Mouse (Mus musculus) forebrain, embryonic 14.5 days (tissue): ENCODE measurements around the gene Klhl8. TPM values are rescaled to one million over a fixed set of nuclear protein-coding genes. Genes with fewer than 3 reads are reported as not detected.

Experiments
- ATAC-seq: fragments of 200-750 bp; cut with Nextera tagmentation; 2 replicates; pipeline ENCODE4 v1.8.0; 2017; ENCODE audit warnings: mild to moderate bottlenecking, moderate library complexity
- DNase-seq: peaks from one replicate; pipeline ENCODE4 v3.0.0-alpha.2; 2015; ENCODE audit warnings: low spot score
- H3K27ac ChIP-seq: fragments of 300-500 bp; sonication (generic); 2 replicates; pipeline ENCODE4 v1.5.1; 2014; ENCODE audit warnings: low read depth, mild to moderate bottlenecking, control low read depth, low read length, moderate library complexity
- H3K27me3 ChIP-seq: fragments of 300-500 bp; sonication (generic); replicated peaks from 2 replicates; pipeline ENCODE4 v1.6.1; 2014; ENCODE audit warnings: low read length, control low read depth, mixed read lengths; ENCODE audit not compliant: control insufficient read depth, insufficient read depth
- H3K36me3 ChIP-seq: fragments of 300-500 bp; sonication (generic); 2 replicates; pipeline ENCODE4 v1.6.1; 2014; ENCODE audit warnings: low read length, control low read depth; ENCODE audit not compliant: control insufficient read depth, insufficient read depth
- H3K4me1 ChIP-seq: fragments of 300-500 bp; sonication (generic); 2 replicates; pipeline ENCODE4 v1.6.1; 2014; ENCODE audit warnings: antibody characterized with exemption, low read length, control low read depth; ENCODE audit not compliant: control insufficient read depth, insufficient read depth
- H3K4me2 ChIP-seq: fragments of 300-500 bp; sonication (generic); 2 replicates; pipeline ENCODE4 v1.6.1; 2014; ENCODE audit warnings: mild to moderate bottlenecking, control low read depth, low read length
- H3K4me3 ChIP-seq: fragments of 300-500 bp; sonication (generic); 2 replicates; pipeline ENCODE4 v1.5.1; 2014; ENCODE audit warnings: low read depth, low read length, control low read depth
- H3K9ac ChIP-seq: fragments of 300-500 bp; sonication (generic); 2 replicates; pipeline ENCODE4 v1.6.1; 2014; ENCODE audit warnings: mild to moderate bottlenecking, low read length, control low read depth, moderate library complexity
- H3K9me3 ChIP-seq: fragments of 300-500 bp; sonication (generic); replicated peaks from 2 replicates; pipeline ENCODE4 v1.6.1; 2016; ENCODE audit warnings: low read length, control low read depth, mixed read lengths; ENCODE audit not compliant: control insufficient read depth
- WGBS: fragments of 180-500 bp; shearing (Covaris S2); extraction: QIAGEN DNeasy Blood & Tissue Kit; methylation state at CpG from one replicate; pipeline ENCODE4 v1.1.7; 2014; 5-methylcytosine and 5-hydroxymethylcytosine counted together
- polyA plus RNA-seq: library from polyadenylated mRNA; unstranded; fragments of >200 nt; fragmentation: Nextera tagmentation; extraction: Ambion mirVana; gene quantifications from 2 replicates; pipeline ENCODE4 v1.2.1, GENCODE M21; 2014

Klhl8 gene
- polyA plus RNA-seq, 1 experiment from 2014 or later, result 41.1 TPM

DNA sequence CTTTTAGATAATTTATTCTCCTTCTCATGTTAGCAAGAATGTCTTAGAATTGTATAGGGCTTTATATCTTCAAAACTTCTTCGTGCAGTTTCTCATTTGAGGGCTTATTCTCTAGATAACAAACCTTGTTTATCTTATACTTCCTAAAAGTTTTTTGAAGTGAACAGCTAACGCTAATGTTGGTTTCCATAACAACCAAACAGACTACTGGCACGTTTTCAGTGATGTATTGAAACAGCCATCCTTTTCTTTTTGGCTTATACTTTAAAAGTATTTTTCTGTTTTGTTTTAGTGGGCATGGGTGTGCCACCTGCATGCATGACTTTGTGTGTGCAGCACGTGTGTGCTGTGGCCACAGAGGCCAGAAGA, 95.8 kb downstream of the Klhl8 start:
- ATAC-seq (no peak), DNase-seq (no peak)
- Histone ChIP-seq H3K9ac (no peak overlapping the region), H3K9me3 (no peaks in the 10 kb centered on the region), H3K27ac (no peak overlapping the region), H3K36me3 (no peaks in the 10 kb centered on the region), H3K4me1 (no peaks in the 10 kb centered on the region), H3K27me3 (no peaks in the 10 kb centered on the region), H3K4me3 (no peak overlapping the region), H3K4me2 (no peak overlapping the region)
- WGBS, result 55% methylated on average over 4 of the region's 4 CpGs

- H3K27me3 ChIP-seq, result no peaks in the 10 kb centered on the region
- WGBS, result 65% methylated on average over 16 of the region's 16 CpGs
- H3K4me3 ChIP-seq, result no peak overlapping the region
- H3K9me3 ChIP-seq, result no peaks in the 10 kb centered on the region
- no peaks in the 10 kb centered on the region for H3K4me1 ChIP-seq
- 0 out of 2 replicates have a peak, but pooled peaks have one; percentile 38 for ATAC-seq
- no peak for DNase-seq
- H3K4me2 ChIP-seq, result no peak overlapping the region
- H3K36me3 ChIP-seq, result no peaks in the 10 kb centered on the region
- H3K9ac ChIP-seq, result no peak overlapping the region
- no peak overlapping the region for H3K27ac ChIP-seq
Observed at GRCm38 (mm10) chr5:103814551-103815248, 96.4 kb downstream of the Klhl8 start.

- no peak for DNase-seq
- H3K9ac ChIP-seq, result no peak overlapping the region
- H3K4me2 ChIP-seq, result no peak overlapping the region
- no peaks in the 10 kb centered on the region for H3K4me1 ChIP-seq
- H3K4me3 ChIP-seq, result no peak overlapping the region
- no peaks in the 10 kb centered on the region for H3K36me3 ChIP-seq
- WGBS, result 91% methylated on average over 12 of the region's 12 CpGs
- no peaks in the 10 kb centered on the region for H3K27me3 ChIP-seq
- H3K27ac ChIP-seq, result no peak overlapping the region
- ATAC-seq, result no peak
- H3K9me3 ChIP-seq, result no peaks in the 10 kb centered on the region
Observed at GRCm38 (mm10) chr5:103813997-103814542, 97.0 kb downstream of the Klhl8 start.

- 72% methylated on average over 5 of the region's 5 CpGs for WGBS
- Histone ChIP-seq H3K9ac (no peak overlapping the region), H3K9me3 (no peaks in the 10 kb centered on the region), H3K27me3 (no peaks in the 10 kb centered on the region), H3K27ac (no peak overlapping the region), H3K4me1 (no peaks in the 10 kb centered on the region), H3K36me3 (no peaks in the 10 kb centered on the region), H3K4me3 (no peak overlapping the region), H3K4me2 (no peak overlapping the region)
- ATAC-seq, result no peak
- DNase-seq, result no peak
Observed at GRCm38 (mm10) chr5:103813291-103813690, 97.8 kb downstream of the Klhl8 start.

Other genes starting within 250 kb of the Klhl8 start
- gene Aff1, start 218.9 kb downstream of the Klhl8 start, polyA plus RNA-seq, result 1.5 and 2.6 TPM in 2 replicates
- not detected in 2 replicates for gene Hsd17b13, start 66.2 kb upstream of the Klhl8 start, polyA plus RNA-seq
- 1.6 and 2.0 TPM in 2 replicates for gene Hsd17b11, start 110.7 kb upstream of the Klhl8 start, polyA plus RNA-seq
- 55.9 and 56.8 TPM in 2 replicates for gene Nudt9, start 135.0 kb upstream of the Klhl8 start, polyA plus RNA-seq
- gene Gm17660, start 166.3 kb upstream of the Klhl8 start, polyA plus RNA-seq, result 0.44 TPM in 1 of 2 replicates, not detected in the other
- 70.4 and 93.1 TPM in 2 replicates for gene Sparcl1, start 202.5 kb upstream of the Klhl8 start, polyA plus RNA-seq